Mouse (Mus musculus) heart, embryonic 15.5 days (tissue): ENCODE measurements around the gene Nmur1. TPM values are rescaled to one million over a fixed set of nuclear protein-coding genes. Genes with fewer than 3 reads are reported as not detected.

Experiments
- ATAC-seq: fragments of 200-750 bp; cut with Nextera tagmentation; replicated peaks from 2 replicates; pipeline ENCODE4 v1.8.0; 2017; ENCODE audit warnings: low read depth, moderate TSS enrichment; ENCODE audit not compliant: insufficient number of reproducible peaks, insufficient read depth, low FRiP score
- H3K27ac ChIP-seq: fragments of 300-500 bp; sonication (generic); 2 replicates; pipeline ENCODE4 v1.5.1; 2015; ENCODE audit warnings: mild to moderate bottlenecking, inconsistent platforms
- H3K27me3 ChIP-seq: fragments of 300-500 bp; sonication (generic); 2 replicates; pipeline ENCODE4 v1.6.1; 2015; ENCODE audit warnings: inconsistent platforms
- H3K36me3 ChIP-seq: fragments of 300-500 bp; sonication (generic); 2 replicates; pipeline ENCODE4 v1.6.1; 2015; ENCODE audit warnings: mild to moderate bottlenecking, inconsistent platforms
- H3K4me1 ChIP-seq: fragments of 300-500 bp; sonication (generic); replicated peaks from 2 replicates; pipeline ENCODE4 v1.6.1; 2015; ENCODE audit warnings: inconsistent platforms
- H3K4me2 ChIP-seq: fragments of 300-500 bp; sonication (generic); 2 replicates; pipeline ENCODE4 v1.6.1; 2015; ENCODE audit warnings: inconsistent platforms, mild to moderate bottlenecking, moderate library complexity
- H3K4me3 ChIP-seq: fragments of 300-500 bp; sonication (generic); 2 replicates; pipeline ENCODE4 v1.5.1; 2015; ENCODE audit warnings: mild to moderate bottlenecking, inconsistent platforms
- H3K9ac ChIP-seq: fragments of 300-500 bp; sonication (generic); 2 replicates; pipeline ENCODE4 v1.6.1; 2015; ENCODE audit warnings: mild to moderate bottlenecking, inconsistent platforms
- H3K9me3 ChIP-seq: fragments of 300-500 bp; sonication (generic); replicated peaks from 2 replicates; pipeline ENCODE4 v1.6.1; 2016; ENCODE audit warnings: inconsistent platforms
- WGBS: fragments of 180-500 bp; shearing (Covaris S2); methylation state at CpG from one replicate; pipeline ENCODE4 v1.1.7; 2015; ENCODE audit warnings: mixed read lengths; 5-methylcytosine and 5-hydroxymethylcytosine counted together
- polyA plus RNA-seq: library from polyadenylated mRNA; unstranded; fragments of >200 nt; fragmentation: Nextera tagmentation; extraction: Ambion mirVana; gene quantifications from 2 replicates; pipeline ENCODE4 v1.2.1, GENCODE M21; 2015

The Nmur1 gene
- polyA plus RNA-seq, 1 experiment from 2014 or later: not detected

DNA sequence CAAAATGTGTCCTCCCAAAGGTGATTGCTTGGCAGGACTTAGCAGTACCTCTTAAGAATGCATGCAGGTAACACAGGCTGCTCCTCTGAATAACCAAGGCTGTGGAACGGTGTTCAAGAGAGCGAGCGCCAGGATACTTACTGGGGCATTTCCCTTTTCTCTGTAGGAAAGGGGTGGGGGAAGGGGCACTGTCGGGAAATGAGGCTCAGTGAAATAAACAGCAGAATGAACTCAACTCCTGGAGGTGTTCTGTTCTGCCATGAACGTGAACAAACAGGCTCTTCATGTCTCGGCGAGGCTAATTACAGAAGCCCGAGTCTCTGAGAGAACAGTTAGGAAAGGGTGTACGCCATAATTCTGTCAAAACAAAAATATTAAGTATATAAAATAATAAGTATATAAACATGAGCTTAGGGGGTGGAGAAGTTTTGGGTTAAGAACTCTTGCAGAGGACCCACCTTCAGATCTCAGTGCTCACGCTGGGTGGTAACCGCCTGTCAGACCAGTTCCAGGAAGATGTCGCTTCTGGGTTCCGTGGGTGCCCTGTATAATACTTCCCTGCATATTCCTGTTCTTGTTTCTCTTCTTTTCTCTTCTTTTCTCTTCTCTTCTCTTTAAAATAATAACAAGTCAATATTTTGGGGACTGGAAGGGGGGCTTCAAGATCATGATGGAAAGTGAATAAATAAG lies 31.0 kb upstream of the Nmur1 start:
- no peaks in the 10 kb centered on the region for H3K36me3 ChIP-seq
- no peaks in the 10 kb centered on the region for H3K4me1 ChIP-seq
- no peak overlapping the region for H3K4me3 ChIP-seq
- H3K9me3 ChIP-seq: no peaks in the 10 kb centered on the region
- no peak overlapping the region for H3K9ac ChIP-seq
- no peak for ATAC-seq
- no peak overlapping the region for H3K4me2 ChIP-seq
- WGBS: 61% methylated on average over 13 of the region's 13 CpGs
- no peak overlapping the region for H3K27ac ChIP-seq
- H3K27me3 ChIP-seq: no peaks in the 10 kb centered on the region

DNA sequence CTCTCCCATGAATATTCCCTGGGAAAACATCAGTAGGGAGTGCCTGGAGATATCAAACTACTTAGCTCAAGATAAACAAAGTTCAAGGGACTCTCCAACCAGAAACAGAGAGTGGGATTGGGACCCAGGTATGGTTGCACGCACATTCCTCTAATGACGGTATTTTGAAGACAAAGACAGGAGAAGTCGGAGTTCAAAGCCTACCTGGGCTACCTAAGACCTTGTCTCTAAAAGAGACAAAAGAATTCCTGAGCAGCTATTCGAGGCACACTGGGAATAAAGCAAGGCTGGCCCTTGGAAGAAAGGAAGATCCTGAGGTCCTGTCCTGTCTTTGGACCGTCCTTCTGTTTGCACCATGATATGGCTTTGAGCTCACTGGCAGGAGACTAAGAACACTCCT lies 26.7 kb upstream of the Nmur1 start:
- H3K36me3 ChIP-seq: no peaks in the 10 kb centered on the region
- peaks cover 8% of the 10 kb centered on the region for H3K4me1 ChIP-seq
- no peak overlapping the region for H3K4me2 ChIP-seq
- no peak overlapping the region for H3K9ac ChIP-seq
- ATAC-seq: no peak
- H3K27ac ChIP-seq: no peak overlapping the region
- no peaks in the 10 kb centered on the region for H3K9me3 ChIP-seq
- WGBS: 69% methylated on average over 5 of the region's 5 CpGs
- no peak overlapping the region for H3K4me3 ChIP-seq
- no peaks in the 10 kb centered on the region for H3K27me3 ChIP-seq

DNA sequence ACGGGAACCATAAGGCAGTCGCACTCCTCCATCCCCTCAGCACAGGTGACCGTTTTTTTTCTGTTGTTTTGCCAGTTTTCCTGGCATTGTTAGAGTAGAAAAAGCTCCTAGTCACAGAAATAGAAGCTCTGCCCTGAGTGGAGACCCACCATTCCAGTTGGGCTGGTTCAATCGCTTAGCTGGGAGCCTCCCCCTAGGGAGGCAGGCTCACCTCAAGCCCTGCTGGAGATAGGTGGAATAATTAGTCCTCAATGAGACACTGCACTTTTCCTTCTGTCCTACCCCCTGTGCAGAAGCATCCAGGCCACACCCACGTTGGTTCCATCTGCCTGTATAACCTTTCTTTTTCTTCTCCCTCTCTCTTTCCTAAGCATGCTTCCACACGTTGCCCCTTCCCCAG lies 23.9 kb upstream of the Nmur1 start:
- Histone ChIP-seq H3K36me3 (no peaks in the 10 kb centered on the region), H3K9ac (no peak overlapping the region), H3K4me3 (no peak overlapping the region), H3K27ac (0 out of 2 replicates have a peak overlapping the region, but pooled peaks have one; percentile 20), H3K4me1 (peaks cover 13% of the 10 kb centered on the region), H3K4me2 (no peak overlapping the region), H3K27me3 (no peaks in the 10 kb centered on the region), H3K9me3 (no peaks in the 10 kb centered on the region)
- WGBS: 50% methylated on average over 6 of the region's 6 CpGs
- no peak for ATAC-seq

DNA sequence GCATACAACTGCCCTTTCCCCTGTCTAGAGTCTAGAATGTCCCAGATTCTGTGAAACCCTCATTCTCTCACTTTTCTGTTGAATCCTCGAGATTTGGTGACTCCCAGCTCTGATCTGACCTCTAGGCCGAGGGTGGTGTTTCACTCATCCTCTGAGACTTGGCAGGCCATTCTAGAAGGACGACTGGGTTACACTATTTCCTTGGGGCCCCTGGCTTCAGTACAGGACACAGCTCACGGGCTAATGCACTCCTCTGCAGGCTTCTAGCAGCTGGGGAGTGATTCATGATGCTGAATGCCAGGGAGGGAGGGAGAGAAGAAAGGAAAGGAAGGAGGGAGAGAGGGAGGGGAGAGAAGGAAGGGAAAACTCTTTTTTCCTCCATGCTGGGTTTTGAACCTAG lies 22.2 kb upstream of the Nmur1 start:
- H3K4me1 ChIP-seq: peaks cover 23% of the 10 kb centered on the region
- peak overlapping the region; percentile 21; the same call in 1 of the 2 replicates for H3K9ac ChIP-seq
- peak overlapping the region; percentile 45 for H3K4me2 ChIP-seq
- no peak; the same call in 1 of the 2 replicates for ATAC-seq
- WGBS: 15% methylated on average over 4 of the region's 4 CpGs
- H3K9me3 ChIP-seq: no peaks in the 10 kb centered on the region
- no peaks in the 10 kb centered on the region for H3K27me3 ChIP-seq
- H3K4me3 ChIP-seq: no peak overlapping the region
- H3K36me3 ChIP-seq: no peaks in the 10 kb centered on the region
- peak overlapping the region; percentile 85 for H3K27ac ChIP-seq

- H3K4me3 ChIP-seq: 0 out of 2 replicates have a peak overlapping the region, but pooled peaks have one; percentile 0
- H3K4me1 ChIP-seq: peaks cover 29% of the 10 kb centered on the region
- no peaks in the 10 kb centered on the region for H3K36me3 ChIP-seq
- peak overlapping the region; percentile 21 for H3K9ac ChIP-seq
- H3K4me2 ChIP-seq: peak overlapping the region; percentile 45
- no peaks in the 10 kb centered on the region for H3K27me3 ChIP-seq
- H3K9me3 ChIP-seq: no peaks in the 10 kb centered on the region
- ATAC-seq: peak; percentile 37; the same call in 1 of the 2 replicates
- WGBS: 17% methylated on average over 13 of the region's 13 CpGs
- H3K27ac ChIP-seq: peak overlapping the region; percentile 85
Measured at GRCm38 (mm10) chr1:86447596-86448171, 21.7 kb upstream of the Nmur1 start.

- Histone ChIP-seq H3K9ac (peak overlapping the region; percentile 78; the same call in 1 of the 2 replicates), H3K27ac (peak overlapping the region; percentile 98), H3K27me3 (no peaks in the 10 kb centered on the region), H3K36me3 (no peaks in the 10 kb centered on the region), H3K4me2 (peak overlapping the region; percentile 85), H3K9me3 (no peaks in the 10 kb centered on the region), H3K4me3 (peak overlapping the region; percentile 53), H3K4me1 (peaks cover 56% of the 10 kb centered on the region)
- ATAC-seq: no peak
- WGBS: 53% methylated on average over 8 of the region's 8 CpGs
Measured at GRCm38 (mm10) chr1:86443386-86444172, 17.6 kb upstream of the Nmur1 start.

DNA sequence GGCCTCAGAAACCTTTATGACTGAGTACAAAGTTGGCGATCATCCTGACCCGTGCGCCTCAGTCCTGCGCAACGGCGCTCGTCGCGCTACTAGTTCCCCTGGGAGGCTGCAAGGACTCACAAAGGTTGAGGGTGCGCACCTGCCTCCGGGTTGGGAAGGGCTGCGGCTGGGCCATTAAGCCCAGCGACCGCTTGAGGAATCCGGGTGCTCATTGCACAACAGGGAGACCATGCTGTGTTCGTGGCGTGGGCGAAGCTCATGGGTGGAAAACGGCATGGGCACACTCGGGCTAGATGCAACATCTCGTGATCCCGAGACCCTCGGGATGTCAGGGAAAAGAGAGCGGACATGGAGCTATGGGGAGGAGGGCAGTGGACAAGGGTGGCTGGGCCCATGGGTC lies 16.8 kb upstream of the Nmur1 start:
- no peaks in the 10 kb centered on the region for H3K9me3 ChIP-seq
- H3K4me1 ChIP-seq: peaks cover 56% of the 10 kb centered on the region
- no peaks in the 10 kb centered on the region for H3K36me3 ChIP-seq
- peak overlapping the region; percentile 85 for H3K4me2 ChIP-seq
- peak overlapping the region; percentile 78 for H3K9ac ChIP-seq
- 6% methylated on average over 24 of the region's 24 CpGs for WGBS
- H3K27ac ChIP-seq: peak overlapping the region; percentile 98
- H3K27me3 ChIP-seq: no peaks in the 10 kb centered on the region
- ATAC-seq: peak; percentile 2; the same call in 1 of the 2 replicates
- H3K4me3 ChIP-seq: peak overlapping the region; percentile 53

- Histone ChIP-seq H3K9me3 (no peaks in the 10 kb centered on the region), H3K9ac (peak overlapping the region; percentile 78), H3K27me3 (no peaks in the 10 kb centered on the region), H3K36me3 (no peaks in the 10 kb centered on the region), H3K4me3 (peak overlapping the region; percentile 53), H3K4me2 (peak overlapping the region; percentile 85), H3K27ac (peak overlapping the region; percentile 98), H3K4me1 (peaks cover 56% of the 10 kb centered on the region)
- peak; percentile 71 for ATAC-seq
- under 1% methylated on average over 81 of the region's 81 CpGs for WGBS
Measured at GRCm38 (mm10) chr1:86441980-86442831, 16.2 kb upstream of the Nmur1 start.

- WGBS: 0% methylated on average over 5 of the region's 5 CpGs
- Histone ChIP-seq H3K9ac (peak overlapping the region; percentile 78), H3K4me2 (peak overlapping the region; percentile 85), H3K4me1 (peaks cover 60% of the 10 kb centered on the region), H3K9me3 (no peaks in the 10 kb centered on the region), H3K27me3 (no peaks in the 10 kb centered on the region), H3K4me3 (peak overlapping the region; percentile 53), H3K36me3 (no peaks in the 10 kb centered on the region), H3K27ac (peak overlapping the region; percentile 98)
- ATAC-seq: no peak
Measured at GRCm38 (mm10) chr1:86441724-86441979, 15.6 kb upstream of the Nmur1 start.

DNA sequence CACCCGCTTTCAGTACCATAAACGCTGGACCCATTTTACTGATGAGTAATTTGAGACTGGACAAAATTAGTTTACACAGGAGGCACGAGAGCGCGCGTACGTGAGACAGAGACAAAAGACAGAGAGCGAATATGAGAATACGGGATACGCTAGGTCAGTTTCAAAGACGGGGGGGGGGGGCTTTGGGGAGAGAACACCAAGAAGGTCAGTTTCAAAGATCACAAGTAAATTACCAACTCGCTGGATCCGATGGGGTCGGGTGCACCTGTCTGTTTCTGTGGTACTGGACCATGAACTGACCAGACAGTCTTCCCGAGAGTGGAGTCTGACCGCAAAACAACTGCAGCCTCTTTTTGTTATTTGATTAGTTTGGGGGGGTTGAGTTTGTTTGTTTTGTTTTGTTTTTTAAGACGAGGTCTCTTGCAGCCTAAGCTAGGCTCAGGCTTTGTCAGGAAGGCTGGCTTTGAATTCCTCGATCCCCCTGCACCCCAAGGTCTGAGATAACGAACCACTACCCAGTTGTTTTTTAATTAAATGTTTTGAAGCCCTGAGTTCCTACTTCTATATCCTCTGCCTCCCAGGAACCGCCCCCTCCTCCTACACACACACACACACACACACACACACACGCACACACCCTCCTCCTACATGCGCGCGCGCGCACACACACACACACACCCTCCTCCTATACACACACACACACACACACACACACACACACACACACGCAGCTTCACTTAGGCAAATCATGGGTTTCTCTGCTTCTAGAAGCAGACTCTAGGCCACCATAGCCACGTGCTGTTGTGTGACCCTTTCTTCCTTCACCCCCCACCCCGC lies 15.1 kb upstream of the Nmur1 start:
- Histone ChIP-seq H3K36me3 (no peaks in the 10 kb centered on the region), H3K27ac (peak overlapping the region; percentile 98), H3K4me2 (peak overlapping the region; percentile 85), H3K4me1 (peaks cover 66% of the 10 kb centered on the region), H3K27me3 (no peaks in the 10 kb centered on the region), H3K9ac (peak overlapping the region; percentile 78), H3K4me3 (peak overlapping the region; percentile 53), H3K9me3 (no peaks in the 10 kb centered on the region)
- under 1% methylated on average over 29 of the region's 29 CpGs for WGBS
- peak; percentile 24 for ATAC-seq
